Mouse (Mus musculus) kidney, postnatal 4 days (tissue): ENCODE results near the gene Epb41l5.
A peak's percentile ranks its signal among the peaks of the same experiment; 100 is the strongest.

Experiments
- DNase-seq, 2 experiments: peaks; one replicate each; pipeline ENCODE4 v3.0.0; 2021; ENCODE audit warnings: mixed read lengths in 2 of 2

Gene Epb41l5

GRCm38 (mm10) chr1:119648205-119649111 lies at the start of gene Epb41l5:
Gene Epb41l5, minus strand, starts transcription at chr1:119649000.
- DNase-seq: peak; percentile 91 to 94

GRCm38 (mm10) chr1:119696860-119697259 lies 48.1 kb upstream of the Epb41l5 start:
- DNase-seq: no peak

- no peak for DNase-seq
Measured at GRCm38 (mm10) chr1:119685773-119686558, 37.2 kb upstream of the Epb41l5 start.

- no peak for DNase-seq
Measured at GRCm38 (mm10) chr1:119681663-119682213, 32.9 kb upstream of the Epb41l5 start.

- DNase-seq: peak; percentile 58 to 60
Measured at GRCm38 (mm10) chr1:119674984-119675383, 26.2 kb upstream of the Epb41l5 start.

GRCm38 (mm10) chr1:119666904-119667303 lies 18.1 kb upstream of the Epb41l5 start:
- DNase-seq: no peak

GRCm38 (mm10) chr1:119654307-119654706 lies 5.5 kb upstream of the Epb41l5 start:
- DNase-seq: no peak

- DNase-seq: no peak
Measured at GRCm38 (mm10) chr1:119650386-119650785, 1.6 kb upstream of the Epb41l5 start.

GRCm38 (mm10) chr1:119649627-119650026 lies 827 bp upstream of the Epb41l5 start:
- no peak for DNase-seq

- DNase-seq: peak in 1 of 2 experiments; percentile 20
Measured at GRCm38 (mm10) chr1:119646356-119646755, 2.4 kb downstream of the Epb41l5 start.

- DNase-seq: peak; percentile 56 to 74
Measured at GRCm38 (mm10) chr1:119642367-119642766, 6.4 kb downstream of the Epb41l5 start.

GRCm38 (mm10) chr1:119641090-119641812 lies 7.5 kb downstream of the Epb41l5 start:
- no peak for DNase-seq

- peak; percentile 39 to 65 for DNase-seq
Measured at GRCm38 (mm10) chr1:119640006-119640405, 8.8 kb downstream of the Epb41l5 start.

GRCm38 (mm10) chr1:119637188-119638023 lies 11.4 kb downstream of the Epb41l5 start:
- peak in 1 of 2 experiments; percentile 7 for DNase-seq

- no peak for DNase-seq
Measured at GRCm38 (mm10) chr1:119634746-119635145, 14.1 kb downstream of the Epb41l5 start.

- DNase-seq: no peak
Measured at GRCm38 (mm10) chr1:119630428-119630827, 18.4 kb downstream of the Epb41l5 start.

- peak; percentile 21 to 51 for DNase-seq
Measured at GRCm38 (mm10) chr1:119626837-119627236, 22.0 kb downstream of the Epb41l5 start.

GRCm38 (mm10) chr1:119624444-119624843 lies 24.4 kb downstream of the Epb41l5 start:
- no peak for DNase-seq

GRCm38 (mm10) chr1:119605396-119605795 lies 43.4 kb downstream of the Epb41l5 start:
- no peak for DNase-seq

- DNase-seq: peak; percentile 31 to 56
Measured at GRCm38 (mm10) chr1:119602448-119602847, 46.4 kb downstream of the Epb41l5 start.

- DNase-seq: no peak
Measured at GRCm38 (mm10) chr1:119598855-119599254, 49.9 kb downstream of the Epb41l5 start.
